Mouse (Mus musculus): ENCODE data around the gene Krt26.

The Krt26 gene

GRCm38 (mm10) chr11:99337866-99338265 lies at the start of gene Krt26:
Gene Krt26 (minus strand): TSS chr11:99337966.
- DNase-seq (ENCODE audit: extremely low spot score, low spot score): no peak

- DNase-seq (ENCODE audit: extremely low spot score, low spot score): peak; percentile 93
These were observed 48.3 kb upstream of the Krt26 start for GRCm38 (mm10) chr11:99385813-99386721.

- peak; percentile 71 for DNase-seq (ENCODE audit: extremely low spot score, low spot score)
These were observed 41.8 kb upstream of the Krt26 start for GRCm38 (mm10) chr11:99379568-99379967.

- no peak for DNase-seq (ENCODE audit: extremely low spot score, low spot score)
These were observed 37.0 kb upstream of the Krt26 start, which contains the start of gene Krt28 for GRCm38 (mm10) chr11:99374803-99375202. Gene Krt28 (minus strand): TSS chr11:99374903.

- no peak for DNase-seq (ENCODE audit: extremely low spot score, low spot score)
These were observed 32.2 kb upstream of the Krt26 start for GRCm38 (mm10) chr11:99369853-99370451.

GRCm38 (mm10) chr11:99369229-99369628 lies 31.5 kb upstream of the Krt26 start:
- peak; percentile 17 for DNase-seq (ENCODE audit: extremely low spot score, low spot score)

- DNase-seq (ENCODE audit: extremely low spot score, low spot score): no peak
These were observed 29.0 kb upstream of the Krt26 start for GRCm38 (mm10) chr11:99366791-99367190.

- DNase-seq (ENCODE audit: extremely low spot score, low spot score): peak; percentile 36
These were observed 26.6 kb upstream of the Krt26 start for GRCm38 (mm10) chr11:99364412-99364811.

GRCm38 (mm10) chr11:99361423-99361822 lies 23.7 kb upstream of the Krt26 start:
- no peak for DNase-seq (ENCODE audit: extremely low spot score, low spot score)

- DNase-seq (ENCODE audit: extremely low spot score, low spot score): no peak
These were observed 13.2 kb upstream of the Krt26 start, which contains the start of gene Krt27 for GRCm38 (mm10) chr11:99351004-99351403. Gene Krt27 (minus strand): TSS chr11:99351104.

GRCm38 (mm10) chr11:99339299-99339847 lies 1.6 kb upstream of the Krt26 start:
- peak; percentile 15 for DNase-seq (ENCODE audit: extremely low spot score, low spot score)

GRCm38 (mm10) chr11:99333426-99333825 lies 4.3 kb downstream of the Krt26 start:
- DNase-seq (ENCODE audit: extremely low spot score, low spot score): no peak

GRCm38 (mm10) chr11:99329655-99330054 lies 8.1 kb downstream of the Krt26 start:
- DNase-seq (ENCODE audit: extremely low spot score, low spot score): no peak

- no peak for DNase-seq (ENCODE audit: extremely low spot score, low spot score)
These were observed 14.9 kb downstream of the Krt26 start, which contains the start of gene Krt25 for GRCm38 (mm10) chr11:99322851-99323250. Gene Krt25 (minus strand): TSS chr11:99322951.

- DNase-seq (ENCODE audit: extremely low spot score, low spot score): no peak
These were observed 16.7 kb downstream of the Krt26 start for GRCm38 (mm10) chr11:99321094-99321493.

GRCm38 (mm10) chr11:99319127-99319526 lies 18.6 kb downstream of the Krt26 start:
- no peak for DNase-seq (ENCODE audit: extremely low spot score, low spot score)

GRCm38 (mm10) chr11:99316543-99316942 lies 21.2 kb downstream of the Krt26 start:
- no peak for DNase-seq (ENCODE audit: extremely low spot score, low spot score)

- no peak for DNase-seq (ENCODE audit: extremely low spot score, low spot score)
These were observed 23.2 kb downstream of the Krt26 start for GRCm38 (mm10) chr11:99314594-99314993.

- DNase-seq (ENCODE audit: extremely low spot score, low spot score): peak; percentile 15
These were observed 26.9 kb downstream of the Krt26 start for GRCm38 (mm10) chr11:99310882-99311281.

GRCm38 (mm10) chr11:99307579-99307978 lies 30.2 kb downstream of the Krt26 start:
- DNase-seq (ENCODE audit: extremely low spot score, low spot score): peak; percentile 64

- DNase-seq (ENCODE audit: extremely low spot score, low spot score): no peak
These were observed 42.7 kb downstream of the Krt26 start for GRCm38 (mm10) chr11:99295039-99295438.

GRCm38 (mm10) chr11:99292846-99293245 lies 44.9 kb downstream of the Krt26 start:
- peak; percentile 25 for DNase-seq (ENCODE audit: extremely low spot score, low spot score)
